In genomic region chr10:53502471-53502870, GRCm38 (mm10) we compare ENCODE assay signal across 27 mouse cellular contexts.
A peak's percentile ranks its signal among the peaks of the same experiment; 100 is the strongest.
DNase-seq lines count a peak whose midpoint lies in the region; TF ChIP-seq lines count a peak whose summit lies in the region.
"Had no signal": no experiment of that assay in that cellular context is flagged by ENCODE, and none has a peak within 500 bp of the region (broad histone marks: within the 10 kb centered on the region; RNA-seq: fewer than 3 reads in every experiment).

No protein-coding gene starts in this region.

- DNase-seq in heart, embryonic 10.5 days (ENCODE audit: low spot score), result no peak
- DNase-seq in heart, postnatal 14 days, result no peak
- no peak for DNase-seq in layer of hippocampus, adult 2 months (ENCODE audit: low spot score in 2 of 2)
- no peak for DNase-seq in layer of hippocampus, adult 9-11 months
- no peak for DNase-seq in testis, postnatal 14 days (ENCODE audit: low spot score)
- DNase-seq in cerebellum, postnatal 4 days (ENCODE audit: low spot score in 2 of 2), result no peak
- DNase-seq: adrenal gland, postnatal 14 days; gastrocnemius, adult 2 months; gastrocnemius, postnatal 36 days; heart, postnatal 4 days; kidney, adult 9 months; left cerebral cortex, postnatal 4 days; liver; lung, adult 2 months; lung, postnatal 10 days; spleen, adult 18-20 months; thymus, adult 2 months; thymus, postnatal 4 days had no signal

- peak overlapping the region; percentile 85 for H3K27ac ChIP-seq in heart, embryonic 10.5 days
- H3K27ac ChIP-seq in layer of hippocampus, adult 2 months, result peak overlapping the region; percentile 86
- H3K27ac ChIP-seq in testis, adult 2 months (ENCODE audit: control insufficient read depth, insufficient read depth, low read depth, low read length), result no peak overlapping the region
- H3K27ac ChIP-seq: embryonic facial prominence, embryonic 13.5 days; liver, embryonic 14.5 days; macrophage had no signal

- no peaks in the 10 kb centered on the region for H3K36me3 ChIP-seq in heart, embryonic 10.5 days
- no peaks in the 10 kb centered on the region for H3K36me3 ChIP-seq in testis, adult 2 months (ENCODE audit: control insufficient read depth, insufficient read depth, low read length)
- H3K36me3 ChIP-seq: embryonic facial prominence, embryonic 13.5 days; forebrain, embryonic 10.5 days; forebrain, embryonic 15.5 days; G1E; heart, embryonic 15.5 days had no signal

- intact Hi-C loops in heart, postnatal 14 days (cut with DNase I), result no loop called here

- peaks cover 25% of the 10 kb centered on the region for H3K4me1 ChIP-seq in heart, embryonic 10.5 days
- H3K4me1 ChIP-seq in testis, adult 2 months (ENCODE audit: control insufficient read depth, insufficient read depth, low read length), result peaks cover 9% of the 10 kb centered on the region

- no peak for TF ChIP-seq POLR2A in testis, adult 2 months (IDR thresholded peaks at IDR 0.05; ENCODE audit: control insufficient read depth, low read depth, low read length)

- H3K4me3 ChIP-seq in heart, embryonic 10.5 days, result no peak overlapping the region
- H3K4me3 ChIP-seq in layer of hippocampus, adult 2 months, result no peak overlapping the region
- H3K4me3 ChIP-seq in testis, adult 2 months (ENCODE audit: control insufficient read depth, low read depth, low read length), result peak overlapping the region; percentile 41
- H3K4me3 ChIP-seq: embryonic facial prominence, embryonic 13.5 days; forebrain, embryonic 10.5 days; forebrain, embryonic 15.5 days; gastrocnemius, adult 2 months; heart, adult 2 months; heart, embryonic 15.5 days had no signal

- 0 out of 2 replicates have a peak, but pooled peaks cover 5% of the 10 kb centered on the region for H3K9me3 ChIP-seq in heart, embryonic 10.5 days
- H3K9me3 ChIP-seq: embryonic facial prominence, embryonic 13.5 days; forebrain, embryonic 15.5 days; G1E; heart, embryonic 15.5 days had no signal

- TF ChIP-seq CTCF in layer of hippocampus, adult 2 months (conservative IDR thresholded peaks at IDR 0.05), result no peak
- no peak for TF ChIP-seq CTCF in testis, adult 2 months (IDR thresholded peaks at IDR 0.05; ENCODE audit: control insufficient read depth, insufficient read depth, insufficient replicate concordance, low read depth, low read length)

- no peaks in the 10 kb centered on the region for H3K27me3 ChIP-seq in heart, embryonic 10.5 days (ENCODE audit: insufficient read depth, poor library complexity, severe bottlenecking)
- H3K27me3 ChIP-seq in testis, adult 2 months (ENCODE audit: control insufficient read depth, insufficient read depth, low read length), result no peaks in the 10 kb centered on the region
- H3K27me3 ChIP-seq: embryonic facial prominence, embryonic 13.5 days; forebrain, embryonic 15.5 days; heart, embryonic 15.5 days had no signal

- WGBS in heart, embryonic 10.5 days, result 58% methylated on average over 13 of the region's 13 CpGs
